In genomic region chr10:82961302-82961701, GRCm38 (mm10) we compare ENCODE assay signal across 9 mouse cellular contexts. TPM values are rescaled to one million over a fixed set of nuclear protein-coding genes. Genes with fewer than 3 reads are reported as not detected.
DNase-seq lines count a peak whose midpoint lies in the region; ATAC-seq lines count a peak whose summit lies in the region.
"Had no signal": no experiment of that assay in that cellular context is flagged by ENCODE, and none has a peak within 500 bp of the region (broad histone marks: within the 10 kb centered on the region; RNA-seq: fewer than 3 reads in every experiment).

No protein-coding gene starts in this region.

- ATAC-seq in CD4-positive, CD25-positive, alpha-beta regulatory T cell, adult 4 months: no peak
- peak; percentile 63; the same call in 1 of the 2 replicates for ATAC-seq in midbrain, embryonic 15.5 days (replicated peaks)
- ATAC-seq in hematopoietic stem cell, adult 5-6 weeks (replicated peaks in 1 of 2; ENCODE audit: insufficient read depth in 1 of 2, low FRiP score in 2 of 2, low TSS enrichment in 1 of 2, low read depth in 1 of 2, poor library complexity in 2 of 2, severe bottlenecking in 2 of 2): peak; percentile 19 to 41; a peak in 2 of 4 replicates
- no peak for ATAC-seq in neural tube, embryonic 15.5 days (ENCODE audit: low FRiP score)

- no peak overlapping the region for H3K4me2 ChIP-seq in midbrain, embryonic 15.5 days
- no peak overlapping the region for H3K4me2 ChIP-seq in neural tube, embryonic 15.5 days
- H3K4me2 ChIP-seq: embryonic facial prominence, embryonic 12.5 days had no signal

- no peaks in the 10 kb centered on the region for H3K36me3 ChIP-seq in midbrain, embryonic 15.5 days (replicated peaks)
- no peaks in the 10 kb centered on the region for H3K36me3 ChIP-seq in midbrain, embryonic 10.5 days
- no peaks in the 10 kb centered on the region for H3K36me3 ChIP-seq in neural tube, embryonic 15.5 days
- H3K36me3 ChIP-seq: embryonic facial prominence, embryonic 12.5 days had no signal

- H3K4me1 ChIP-seq in midbrain, embryonic 15.5 days: no peaks in the 10 kb centered on the region
- no peaks in the 10 kb centered on the region for H3K4me1 ChIP-seq in midbrain, embryonic 10.5 days
- no peaks in the 10 kb centered on the region for H3K4me1 ChIP-seq in neural tube, embryonic 15.5 days
- H3K4me1 ChIP-seq: embryonic facial prominence, embryonic 12.5 days had no signal

- DNase-seq in CD4-positive, CD25-positive, alpha-beta regulatory T cell, adult 2 months (ENCODE audit: low read depth, low spot score): peak; percentile 52
- no peak for DNase-seq in midbrain, embryonic 10.5 days (ENCODE audit: low spot score)
- peak; percentile 47 to 63 for DNase-seq in spleen, postnatal 36 days (ENCODE audit: low spot score in 2 of 2)
- DNase-seq in layer of hippocampus, adult 9-10 months (ENCODE audit: low spot score): no peak

- H3K9ac ChIP-seq in midbrain, embryonic 15.5 days: no peak overlapping the region
- H3K9ac ChIP-seq in neural tube, embryonic 15.5 days (replicated peaks): no peak overlapping the region
- H3K9ac ChIP-seq: embryonic facial prominence, embryonic 12.5 days had no signal

- H3K27ac ChIP-seq in midbrain, embryonic 15.5 days: no peak overlapping the region
- no peak overlapping the region for H3K27ac ChIP-seq in midbrain, embryonic 10.5 days (replicated peaks)
- no peak overlapping the region for H3K27ac ChIP-seq in neural tube, embryonic 15.5 days (replicated peaks)
- H3K27ac ChIP-seq: embryonic facial prominence, embryonic 12.5 days had no signal

- H3K9me3 ChIP-seq in midbrain, embryonic 15.5 days: no peaks in the 10 kb centered on the region
- H3K9me3 ChIP-seq in midbrain, embryonic 10.5 days (replicated peaks): no peaks in the 10 kb centered on the region
- no peaks in the 10 kb centered on the region for H3K9me3 ChIP-seq in neural tube, embryonic 15.5 days (replicated peaks)
- H3K9me3 ChIP-seq: embryonic facial prominence, embryonic 12.5 days had no signal

- 47% methylated on average over 7 of the region's 7 CpGs for whole genome bisulfite sequencing in midbrain, embryonic 15.5 days
- WGBS in midbrain, embryonic 10.5 days: 55% methylated on average over 7 of the region's 7 CpGs
- WGBS in neural tube, embryonic 15.5 days: 50% methylated on average over 7 of the region's 7 CpGs

- H3K27me3 ChIP-seq in midbrain, embryonic 15.5 days (replicated peaks): no peaks in the 10 kb centered on the region
- no peaks in the 10 kb centered on the region for H3K27me3 ChIP-seq in midbrain, embryonic 10.5 days (ENCODE audit: low read depth, poor library complexity, severe bottlenecking)
- H3K27me3 ChIP-seq in neural tube, embryonic 15.5 days (replicated peaks): no peaks in the 10 kb centered on the region
- H3K27me3 ChIP-seq: embryonic facial prominence, embryonic 12.5 days had no signal

- H3K4me3 ChIP-seq in midbrain, embryonic 15.5 days: no peak overlapping the region
- H3K4me3 ChIP-seq in midbrain, embryonic 10.5 days: no peak overlapping the region
- H3K4me3 ChIP-seq in neural tube, embryonic 15.5 days (replicated peaks): no peak overlapping the region
- H3K4me3 ChIP-seq: embryonic facial prominence, embryonic 12.5 days had no signal

RNA-seq across cellular contexts. Expression of gene Chst11, which starts 24.0 kb away (rescaled TPM):
- polyA plus RNA-seq in CD4-positive, CD25-positive, alpha-beta regulatory T cell, adult 4 months (2017; shearing (Covaris generic)): under 1 TPM; 0.24 to 0.72 TPM
- polyA plus RNA-seq in midbrain, embryonic 15.5 days (2015; fragmentation: Nextera tagmentation; extraction: Ambion mirVana): 3.8 and 4.1 TPM in 2 replicates
- polyA plus RNA-seq in midbrain, embryonic 10.5 days (2016; fragmentation: Nextera tagmentation; extraction: Ambion mirVana): 0.94 and 1.1 TPM in 2 replicates
- total RNA-seq in hematopoietic stem cell, adult 5-6 weeks (2017): 22.3 and 27.1 TPM in 2 replicates
- 4.1 and 4.4 TPM in 2 replicates for polyA plus RNA-seq in neural tube, embryonic 15.5 days (2015; fragmentation: Nextera tagmentation; extraction: Ambion mirVana)

Comparison
In these comparisons a context has a peak if more than half of its experiments do, and no peak if none do; other contexts are left out.
1. DNase-seq: peak in CD4-positive, CD25-positive, alpha-beta regulatory T cell, adult 2 months (single experiment) and spleen, postnatal 36 days (2 of 2); none in midbrain, embryonic 10.5 days (single experiment) and layer of hippocampus, adult 9-10 months (single experiment).
2. ATAC-seq: peak in midbrain, embryonic 15.5 days (single experiment) and hematopoietic stem cell, adult 5-6 weeks (2 of 2); none in CD4-positive, CD25-positive, alpha-beta regulatory T cell, adult 4 months (single experiment) and neural tube, embryonic 15.5 days (single experiment).